Mouse (Mus musculus): ENCODE measurements around the gene Ackr2. TPM values are rescaled to one million over a fixed set of nuclear protein-coding genes. Genes with fewer than 3 reads are reported as not detected.

The Ackr2 gene
- polyA plus RNA-seq, 1 experiment from 2014 or later = 1.3 TPM

DNA sequence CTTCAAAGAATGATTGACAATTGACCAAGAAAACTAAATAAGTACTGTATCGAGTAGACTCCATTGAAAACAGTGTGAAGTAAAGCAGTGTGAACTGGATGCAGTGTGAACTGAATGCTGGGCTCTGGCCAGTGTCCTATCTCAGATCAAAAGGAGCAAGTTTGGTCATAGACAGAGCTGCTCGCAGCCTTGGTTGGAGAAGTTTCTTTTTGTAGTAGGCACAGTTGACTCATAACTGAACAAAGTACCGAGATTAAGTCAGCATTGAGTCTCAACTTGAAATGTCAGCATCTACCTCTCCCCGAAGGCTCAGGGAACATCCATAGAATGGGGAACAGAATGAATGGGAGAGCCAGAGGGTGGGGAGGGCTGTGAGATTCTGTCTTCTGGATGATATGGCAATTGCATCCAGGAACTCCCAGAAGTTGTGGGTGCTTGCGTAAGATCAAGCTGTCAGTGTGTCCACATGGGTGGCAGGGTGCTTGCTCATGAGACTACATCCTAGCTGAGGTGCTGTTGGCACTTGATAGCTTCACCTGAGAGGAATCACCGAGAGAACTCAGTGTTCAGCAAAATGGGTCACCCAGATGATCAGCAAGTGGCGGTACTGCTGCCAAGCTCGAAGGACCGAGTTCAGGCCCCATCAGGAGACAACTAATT lies 26.9 kb downstream of the Ackr2 start:
- no peaks in the 10 kb centered on the region for H3K9me3 ChIP-seq
- H3K27me3 ChIP-seq = no peaks in the 10 kb centered on the region; the same call in 1 of the 2 replicates
- WGBS = 84% methylated on average over 9 of the region's 9 CpGs
- H3K4me1 ChIP-seq = no peaks in the 10 kb centered on the region
- no peak overlapping the region for H3K9ac ChIP-seq
- H3K36me3 ChIP-seq = no peaks in the 10 kb centered on the region
- ATAC-seq (ENCODE audit: borderline replicate concordance, extremely low read depth, low FRiP score, low TSS enrichment) = no peak
- H3K27ac ChIP-seq = no peak overlapping the region
- H3K4me3 ChIP-seq = no peak overlapping the region
- H3K4me2 ChIP-seq = no peak overlapping the region

DNA sequence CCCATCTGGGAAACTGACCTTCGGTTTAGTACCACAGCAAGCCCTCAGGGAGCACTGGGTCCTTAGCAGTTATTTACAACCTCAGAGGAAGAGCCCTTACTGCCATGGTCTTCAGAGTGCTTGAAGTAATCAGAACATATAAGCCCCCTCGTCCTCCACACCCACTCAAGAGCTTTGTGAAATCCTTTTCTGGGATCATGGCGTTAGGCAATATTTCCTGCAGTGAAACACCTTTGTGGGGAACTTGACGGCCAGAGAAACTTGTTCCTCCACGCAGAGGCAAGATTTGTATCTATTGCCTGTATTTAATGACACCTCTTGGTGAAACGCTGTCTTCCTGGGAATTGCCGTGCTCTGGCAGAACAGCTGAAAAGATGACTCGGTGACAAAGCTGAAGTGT lies 27.8 kb downstream of the Ackr2 start:
- Histone ChIP-seq H3K9me3 (no peaks in the 10 kb centered on the region), H3K4me1 (no peaks in the 10 kb centered on the region), H3K27ac (no peak overlapping the region), H3K4me3 (no peak overlapping the region), H3K9ac (no peak overlapping the region), H3K4me2 (no peak overlapping the region), H3K36me3 (no peaks in the 10 kb centered on the region), H3K27me3 (no peaks in the 10 kb centered on the region; the same call in 1 of the 2 replicates)
- WGBS = 41% methylated on average over 8 of the region's 8 CpGs
- ATAC-seq (ENCODE audit: borderline replicate concordance, extremely low read depth, low FRiP score, low TSS enrichment) = no peak

DNA sequence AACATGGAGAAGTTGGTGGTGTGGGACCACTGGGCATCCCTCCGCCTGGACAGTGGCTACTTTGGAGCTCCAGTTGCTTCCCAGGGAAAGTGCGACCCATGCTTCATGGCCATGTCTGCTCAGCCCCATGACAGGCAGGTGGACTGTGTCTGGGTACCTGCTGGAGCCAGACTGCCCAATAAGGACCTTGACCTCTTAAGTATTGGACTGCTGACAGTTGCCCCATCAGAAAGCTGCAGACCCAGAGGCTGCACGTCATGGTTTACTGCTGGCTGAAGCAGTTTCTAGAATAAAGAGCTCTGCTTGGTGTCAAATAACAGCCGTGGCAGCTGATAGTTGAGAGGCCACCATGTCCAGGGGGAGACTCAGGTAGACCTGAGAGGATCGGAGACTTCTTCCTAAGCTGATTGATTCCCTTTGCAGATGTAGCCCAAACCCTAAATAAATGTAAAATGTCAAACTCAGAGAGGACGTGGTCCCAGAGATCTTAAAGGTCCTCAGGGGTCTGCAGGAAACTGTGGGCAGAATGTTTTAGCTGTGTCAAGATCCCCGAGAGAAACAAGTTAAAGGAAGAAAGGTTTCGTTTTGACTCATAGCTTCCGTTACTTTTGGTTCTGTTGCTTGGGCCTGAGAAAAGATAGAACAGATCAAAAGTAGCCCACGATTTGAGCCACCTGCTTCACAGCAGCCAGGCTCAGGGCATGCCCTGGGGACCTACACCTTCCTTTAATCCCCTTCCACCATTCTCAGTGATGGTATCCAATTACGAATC lies 28.7 kb downstream of the Ackr2 start:
- no peak overlapping the region for H3K4me2 ChIP-seq
- H3K4me3 ChIP-seq = no peak overlapping the region
- H3K27ac ChIP-seq = no peak overlapping the region
- no peaks in the 10 kb centered on the region for H3K9me3 ChIP-seq
- no peak overlapping the region for H3K9ac ChIP-seq
- 44% methylated on average over 11 of the region's 11 CpGs for WGBS
- no peak for ATAC-seq (ENCODE audit: borderline replicate concordance, extremely low read depth, low FRiP score, low TSS enrichment)
- no peaks in the 10 kb centered on the region; the same call in 1 of the 2 replicates for H3K27me3 ChIP-seq
- no peaks in the 10 kb centered on the region for H3K36me3 ChIP-seq
- no peaks in the 10 kb centered on the region for H3K4me1 ChIP-seq

DNA sequence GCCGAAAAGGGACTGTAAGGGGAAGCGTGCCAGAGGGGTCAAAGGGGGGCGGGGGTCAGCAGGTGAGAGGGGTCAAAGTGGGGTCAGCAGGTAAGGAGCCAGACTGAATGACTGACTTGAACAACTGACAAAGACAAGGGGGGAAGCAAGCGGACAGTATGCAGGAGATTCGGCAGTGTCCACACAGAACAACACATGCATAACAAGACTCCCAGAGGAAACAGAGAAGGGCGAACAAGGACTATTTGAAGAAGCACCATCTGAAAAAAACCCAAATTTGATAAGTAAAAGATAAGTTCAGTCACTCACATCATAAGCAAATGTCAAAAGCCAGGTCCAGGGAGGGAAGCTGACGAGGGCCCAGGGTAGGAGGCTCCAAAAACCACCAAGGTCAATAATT lies 29.6 kb downstream of the Ackr2 start:
- H3K27me3 ChIP-seq = no peaks in the 10 kb centered on the region; the same call in 1 of the 2 replicates
- H3K4me3 ChIP-seq = no peak overlapping the region
- H3K4me2 ChIP-seq = no peak overlapping the region
- no peak overlapping the region for H3K9ac ChIP-seq
- H3K36me3 ChIP-seq = no peaks in the 10 kb centered on the region
- WGBS = 56% methylated on average over 7 of the region's 7 CpGs
- no peak overlapping the region for H3K27ac ChIP-seq
- no peaks in the 10 kb centered on the region for H3K4me1 ChIP-seq
- ATAC-seq (ENCODE audit: borderline replicate concordance, extremely low read depth, low FRiP score, low TSS enrichment) = no peak
- H3K9me3 ChIP-seq = no peaks in the 10 kb centered on the region

DNA sequence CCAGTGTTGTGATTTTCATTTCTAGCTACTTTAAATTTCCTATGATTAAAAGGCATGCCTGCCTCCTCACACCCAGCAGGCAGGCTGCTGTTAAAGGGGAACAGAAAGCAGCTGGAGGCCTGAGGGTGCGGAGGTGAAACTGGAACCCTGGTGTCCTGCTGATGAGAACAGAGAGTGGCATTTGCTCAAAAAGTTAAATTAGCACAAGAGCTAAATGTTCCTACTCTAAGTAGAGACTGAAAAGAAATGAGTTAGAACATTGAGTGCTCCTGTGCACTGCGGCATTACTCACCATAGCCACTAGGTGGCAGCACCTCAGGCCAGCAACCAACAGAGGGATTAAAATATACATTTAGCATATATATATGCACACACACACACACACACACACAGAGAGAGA lies 30.3 kb downstream of the Ackr2 start:
- Histone ChIP-seq H3K9me3 (no peaks in the 10 kb centered on the region), H3K36me3 (no peaks in the 10 kb centered on the region), H3K27ac (no peak overlapping the region), H3K4me3 (no peak overlapping the region), H3K4me1 (no peaks in the 10 kb centered on the region), H3K4me2 (no peak overlapping the region), H3K9ac (no peak overlapping the region), H3K27me3 (no peaks in the 10 kb centered on the region; the same call in 1 of the 2 replicates)
- 24% methylated on average over 2 of the region's 2 CpGs for WGBS
- no peak for ATAC-seq (ENCODE audit: borderline replicate concordance, extremely low read depth, low FRiP score, low TSS enrichment)

DNA sequence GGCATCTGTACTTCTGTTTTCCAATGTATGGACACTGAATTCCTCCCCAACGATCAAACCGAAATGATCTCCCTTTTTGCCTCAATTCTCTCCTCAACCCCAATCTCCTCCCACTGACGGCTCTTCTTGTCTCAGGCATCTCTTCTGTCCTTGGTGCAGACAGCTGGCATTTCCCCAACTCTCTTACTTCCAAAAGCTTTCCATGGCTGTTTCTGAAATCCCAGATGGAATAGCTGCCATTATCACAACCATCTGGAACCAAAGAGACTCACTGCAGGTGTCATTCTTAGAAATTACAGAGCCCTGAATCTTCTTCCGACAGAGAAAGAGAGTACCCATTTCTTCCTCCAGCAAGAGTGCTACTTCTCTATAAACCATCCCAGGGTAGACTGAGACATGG lies 36.7 kb downstream of the Ackr2 start:
- Histone ChIP-seq H3K4me1 (0 out of 2 replicates have a peak, but pooled peaks cover 3% of the 10 kb centered on the region), H3K4me2 (no peak overlapping the region), H3K4me3 (no peak overlapping the region), H3K27me3 (no peaks in the 10 kb centered on the region), H3K9ac (no peak overlapping the region), H3K9me3 (no peaks in the 10 kb centered on the region), H3K36me3 (no peaks in the 10 kb centered on the region), H3K27ac (no peak overlapping the region)
- ATAC-seq (ENCODE audit: borderline replicate concordance, extremely low read depth, low FRiP score, low TSS enrichment) = no peak
- 83% methylated on average over 4 of the region's 4 CpGs for WGBS

DNA sequence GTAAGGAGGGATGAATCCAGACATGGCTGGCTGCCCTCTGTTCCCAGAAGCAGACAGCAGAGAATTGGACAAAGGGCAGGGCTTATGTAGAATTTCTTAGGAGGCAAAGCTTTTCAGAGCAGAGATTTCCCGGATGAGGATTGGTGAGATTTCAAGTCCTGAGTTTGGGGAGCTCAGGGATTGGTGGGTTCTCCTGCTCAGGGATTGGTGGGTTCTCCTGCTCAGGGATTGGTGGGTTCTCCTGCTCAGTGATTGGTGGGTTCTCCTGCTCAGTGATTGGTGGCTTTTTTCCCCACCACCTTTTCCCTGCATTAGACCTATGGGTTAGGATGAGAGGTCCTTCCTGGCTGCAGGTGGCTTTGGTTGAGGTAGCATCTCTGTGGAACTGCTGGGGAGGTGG lies 38.8 kb downstream of the Ackr2 start:
- Histone ChIP-seq H3K4me2 (peak overlapping the region; percentile 52; the same call in 1 of the 2 replicates), H3K27ac (no peak overlapping the region), H3K9ac (no peak overlapping the region), H3K4me3 (no peak overlapping the region), H3K36me3 (no peaks in the 10 kb centered on the region), H3K9me3 (no peaks in the 10 kb centered on the region), H3K27me3 (no peaks in the 10 kb centered on the region), H3K4me1 (0 out of 2 replicates have a peak, but pooled peaks cover 3% of the 10 kb centered on the region)
- ATAC-seq (ENCODE audit: borderline replicate concordance, extremely low read depth, low FRiP score, low TSS enrichment) = 0 out of 2 replicates have a peak, but pooled peaks have one; percentile 14
- WGBS = 70% methylated on average over 1 of the region's 1 CpGs

DNA sequence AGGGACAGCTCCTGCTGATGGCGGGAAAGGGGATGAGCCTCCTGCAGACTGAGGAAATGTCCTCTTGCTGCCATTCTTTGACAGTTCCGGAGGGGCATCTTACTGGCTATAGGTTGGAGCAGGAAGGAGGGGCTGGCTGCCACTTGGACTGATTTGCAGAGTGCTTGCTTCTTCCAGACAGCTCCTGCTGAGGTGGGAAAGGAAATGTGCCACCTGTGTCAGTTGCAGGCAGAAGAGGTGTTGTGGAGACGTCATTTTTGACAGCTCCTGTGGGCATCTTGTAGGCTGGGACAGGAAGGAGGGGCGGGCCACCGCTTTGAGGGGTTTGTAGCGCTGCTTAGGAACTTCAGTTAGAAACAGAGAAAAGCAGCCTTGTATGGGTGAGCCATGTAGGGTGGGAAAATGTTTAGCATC lies 39.3 kb downstream of the Ackr2 start:
- H3K27me3 ChIP-seq = no peaks in the 10 kb centered on the region
- peak overlapping the region; percentile 52 for H3K4me2 ChIP-seq
- H3K9me3 ChIP-seq = no peaks in the 10 kb centered on the region
- 0 out of 2 replicates have a peak, but pooled peaks cover 3% of the 10 kb centered on the region for H3K4me1 ChIP-seq
- no peak overlapping the region for H3K9ac ChIP-seq
- H3K27ac ChIP-seq = no peak overlapping the region
- peak; percentile 35; the same call in 1 of the 2 replicates for ATAC-seq (ENCODE audit: borderline replicate concordance, extremely low read depth, low FRiP score, low TSS enrichment)
- H3K4me3 ChIP-seq = peak overlapping the region; percentile 48
- no peaks in the 10 kb centered on the region for H3K36me3 ChIP-seq
- 31% methylated on average over 6 of the region's 6 CpGs for WGBS

DNA sequence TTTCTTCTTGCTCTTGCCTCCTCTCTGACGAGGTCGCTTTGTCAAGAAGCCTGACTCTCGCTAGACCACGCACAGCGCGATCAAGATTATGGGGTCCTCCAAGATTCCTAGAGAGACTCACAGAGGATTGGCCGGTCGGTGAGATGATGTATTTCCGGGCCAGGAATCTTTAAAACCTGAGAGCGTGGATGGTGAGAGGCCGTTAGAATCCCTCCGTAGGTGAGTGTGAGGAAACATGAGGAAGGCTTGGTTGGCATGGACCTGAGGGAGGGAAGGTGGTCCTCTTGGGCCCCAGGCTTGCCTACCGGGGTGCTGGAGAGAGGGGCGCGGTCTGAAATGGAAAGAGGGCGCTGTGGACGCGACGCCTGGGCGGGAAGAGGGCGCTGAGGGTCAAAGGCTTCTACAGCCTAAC lies 39.8 kb downstream of the Ackr2 start:
- H3K36me3 ChIP-seq = no peaks in the 10 kb centered on the region
- no peaks in the 10 kb centered on the region for H3K9me3 ChIP-seq
- H3K4me1 ChIP-seq = 0 out of 2 replicates have a peak, but pooled peaks cover 3% of the 10 kb centered on the region
- no peaks in the 10 kb centered on the region for H3K27me3 ChIP-seq
- H3K9ac ChIP-seq = peak overlapping the region; percentile 40
- peak overlapping the region; percentile 48 for H3K4me3 ChIP-seq
- ATAC-seq (ENCODE audit: borderline replicate concordance, extremely low read depth, low FRiP score, low TSS enrichment) = peak; percentile 72; the same call in 1 of the 2 replicates
- no peak overlapping the region for H3K27ac ChIP-seq
- peak overlapping the region; percentile 52 for H3K4me2 ChIP-seq
- WGBS = 51% methylated on average over 21 of the region's 21 CpGs

DNA sequence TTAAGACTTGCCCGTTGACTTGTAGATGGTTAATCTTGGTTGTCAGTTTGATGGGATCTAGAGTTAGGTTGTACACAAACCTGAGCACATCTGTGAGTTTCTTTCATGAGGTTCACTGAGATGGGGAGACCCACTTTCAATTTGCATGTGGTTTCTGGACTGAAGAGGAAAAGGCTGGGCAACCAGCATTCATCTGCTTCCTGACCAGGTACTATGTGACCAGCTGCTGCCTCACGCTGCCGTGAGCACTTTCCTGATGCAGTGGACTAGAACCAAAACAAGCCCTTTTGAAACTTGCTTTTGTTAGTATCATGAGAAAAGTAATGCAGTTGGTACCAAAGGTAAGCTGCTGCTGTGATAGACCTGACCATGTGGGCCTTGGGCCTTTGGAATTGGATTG lies 44.9 kb downstream of the Ackr2 start:
- Histone ChIP-seq H3K4me3 (no peak overlapping the region), H3K9ac (no peak overlapping the region), H3K4me1 (0 out of 2 replicates have a peak, but pooled peaks cover 3% of the 10 kb centered on the region), H3K27me3 (no peaks in the 10 kb centered on the region), H3K36me3 (no peaks in the 10 kb centered on the region), H3K9me3 (no peaks in the 10 kb centered on the region), H3K4me2 (no peak overlapping the region), H3K27ac (no peak overlapping the region)
- WGBS = 75% methylated on average over 3 of the region's 3 CpGs
- no peak for ATAC-seq (ENCODE audit: borderline replicate concordance, extremely low read depth, low FRiP score, low TSS enrichment)

DNA sequence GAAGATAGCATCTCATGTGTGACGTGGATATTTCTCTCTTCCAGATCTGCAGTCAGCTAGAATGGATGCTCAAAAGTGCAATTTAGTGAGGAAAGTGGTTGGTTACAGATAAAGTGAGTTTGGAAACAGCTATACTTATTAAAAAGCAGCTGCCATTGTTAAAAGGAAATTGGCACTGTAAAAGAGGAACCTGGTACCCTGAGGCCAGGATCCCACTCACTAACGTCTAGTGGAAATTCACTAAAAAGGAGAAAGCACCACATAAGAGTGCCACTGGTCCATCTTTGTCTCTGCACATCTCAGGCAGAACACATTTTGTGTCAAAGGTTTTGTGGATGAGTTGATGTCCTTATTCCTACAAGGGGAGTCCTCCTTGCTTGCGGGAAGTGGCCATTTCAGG lies 45.5 kb downstream of the Ackr2 start:
- H3K36me3 ChIP-seq = no peaks in the 10 kb centered on the region
- 84% methylated on average over 3 of the region's 3 CpGs for WGBS

DNA sequence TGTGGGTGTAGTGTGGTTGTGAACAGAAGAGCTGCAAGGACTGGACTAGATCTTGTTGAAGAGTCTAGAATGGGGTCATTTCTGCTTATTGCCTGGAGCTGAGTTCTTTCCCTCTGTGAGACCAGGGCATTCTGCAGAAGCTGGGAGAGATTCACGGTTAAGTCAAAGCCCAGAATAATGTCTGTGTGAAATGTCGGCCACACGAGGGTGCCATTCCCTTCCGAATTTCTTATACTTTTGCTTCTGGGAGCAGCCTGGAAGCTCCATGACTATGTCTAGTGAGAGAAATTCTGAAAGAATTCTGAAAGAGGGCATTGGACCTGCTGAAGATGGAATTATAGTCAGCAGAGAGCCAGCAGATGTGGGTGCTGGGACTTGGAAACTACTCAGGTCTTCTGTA lies 49.6 kb downstream of the Ackr2 start:
- no peak for ATAC-seq (ENCODE audit: borderline replicate concordance, extremely low read depth, low FRiP score, low TSS enrichment)

More for the DNA sequence above, 45.5 kb downstream of the Ackr2 start:
- Histone ChIP-seq H3K27me3 (no peaks in the 10 kb centered on the region), H3K27ac (no peak overlapping the region), H3K4me3 (no peak overlapping the region), H3K9ac (no peak overlapping the region), H3K9me3 (no peaks in the 10 kb centered on the region), H3K4me1 (no peaks in the 10 kb centered on the region; the same call in 1 of the 2 replicates), H3K4me2 (no peak overlapping the region)
- ATAC-seq (ENCODE audit: borderline replicate concordance, extremely low read depth, low FRiP score, low TSS enrichment) = no peak

More for the DNA sequence above, 49.6 kb downstream of the Ackr2 start:
- Histone ChIP-seq H3K4me2 (no peak overlapping the region), H3K9ac (no peak overlapping the region), H3K9me3 (no peaks in the 10 kb centered on the region), H3K4me1 (peaks cover 25% of the 10 kb centered on the region), H3K4me3 (no peak overlapping the region), H3K27ac (no peak overlapping the region), H3K36me3 (no peaks in the 10 kb centered on the region), H3K27me3 (no peaks in the 10 kb centered on the region)
- 6% methylated on average over 4 of the region's 4 CpGs for WGBS

Data from lung, embryonic 15.5 days (tissue).